Mouse (Mus musculus) regulatory T cell (primary cell): ENCODE measurements at regions not wholly inside any gene's neighbourhood (a gene's known extent, or its start where the extent isn't known, plus 50 kb on each side); places are given as distances from the start of the nearest gene placed in this dataset.

Experiments used
- in situ Hi-C: fragments of 300-600 bp; cut with MboI, MseI; formaldehyde crosslinking; loops from one replicate; pipeline ENCODE4 v1.15.1; 2025; ENCODE audit warnings: high pct_unique_total_duplicates

DNA sequence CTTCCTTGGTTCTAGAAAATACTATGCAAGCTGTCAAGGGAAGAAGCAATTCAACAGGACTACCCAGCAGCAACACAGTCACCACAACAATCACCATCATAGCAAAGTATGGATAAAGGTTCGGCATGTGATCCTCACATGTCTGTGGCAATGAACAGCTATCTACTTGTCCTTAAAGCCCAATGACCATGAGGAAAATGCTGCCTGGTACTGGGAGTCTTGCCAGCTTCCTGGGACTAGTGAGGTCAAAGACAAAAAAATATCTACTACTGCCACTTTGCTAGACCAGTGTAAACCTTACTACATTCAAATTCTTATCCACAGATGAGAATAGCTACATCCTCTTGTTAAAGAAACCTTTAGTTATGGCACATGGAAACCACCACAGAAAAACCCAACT is 346.3 kb downstream of the Wdr20rt start:
- in situ Hi-C loops: no loop called here

DNA sequence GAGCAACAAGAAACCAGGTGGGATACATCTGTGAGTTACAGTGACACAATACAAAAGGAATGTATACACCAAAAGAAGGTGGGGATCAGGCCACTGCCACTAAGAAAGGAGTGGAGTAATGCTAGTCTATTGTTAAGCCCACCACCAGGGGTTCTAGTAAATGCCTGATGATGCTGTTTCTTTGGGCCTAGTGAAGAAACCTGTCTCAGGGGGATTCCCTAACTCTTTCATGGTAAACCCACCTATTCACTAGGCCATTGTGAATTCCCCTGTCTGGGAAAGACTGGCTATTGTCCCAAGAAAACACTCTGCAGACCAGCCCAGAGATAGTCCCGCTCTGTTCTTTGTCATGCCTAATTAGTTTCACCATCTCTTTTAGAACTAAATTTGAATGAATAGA is 368.2 kb downstream of the Wdr20rt start:
- in situ Hi-C loops: loop anchor here (10.0 kb wide), 1 partner anchor 1139 kb away; no protein-coding TSS in a partner anchor

GRCm38 (mm10) chr12:65594075-65594474 is 368.8 kb downstream of the Wdr20rt start:
- in situ Hi-C loops: loop anchor here (10.0 kb wide), 1 partner anchor 1139 kb away; no protein-coding TSS in a partner anchor

GRCm38 (mm10) chr12:65644232-65644631 is 418.9 kb downstream of the Wdr20rt start:
- in situ Hi-C loops: no loop called here

- in situ Hi-C loops: no loop called here
These were observed 431.5 kb downstream of the Wdr20rt start for GRCm38 (mm10) chr12:65656772-65657171.

DNA sequence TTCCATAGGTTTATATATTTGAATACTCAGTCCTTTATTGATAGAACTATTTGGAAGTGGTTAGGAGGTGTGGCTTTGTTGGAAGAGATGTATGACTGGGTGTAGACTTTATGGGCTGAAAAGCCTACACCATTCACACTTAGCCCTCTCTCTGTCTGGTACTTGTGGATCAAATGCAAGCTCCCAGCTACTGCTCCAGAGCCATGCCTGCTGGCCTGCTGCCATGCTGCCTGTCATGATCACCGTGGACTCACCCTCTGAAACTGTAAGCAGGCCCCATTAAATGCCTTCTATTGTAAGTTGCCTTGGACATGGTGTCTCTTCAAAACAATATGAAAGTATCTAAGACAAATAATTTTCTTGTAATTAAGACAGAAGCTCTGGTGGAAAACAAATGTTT is 446.4 kb downstream of the Wdr20rt start:
- in situ Hi-C loops: no loop called here

- in situ Hi-C loops: no loop called here
These were observed 447.9 kb downstream of the Wdr20rt start for GRCm38 (mm10) chr12:65673193-65673592.

- in situ Hi-C loops: no loop called here
These were observed 449.8 kb downstream of the Wdr20rt start for GRCm38 (mm10) chr12:65674916-65675660.

DNA sequence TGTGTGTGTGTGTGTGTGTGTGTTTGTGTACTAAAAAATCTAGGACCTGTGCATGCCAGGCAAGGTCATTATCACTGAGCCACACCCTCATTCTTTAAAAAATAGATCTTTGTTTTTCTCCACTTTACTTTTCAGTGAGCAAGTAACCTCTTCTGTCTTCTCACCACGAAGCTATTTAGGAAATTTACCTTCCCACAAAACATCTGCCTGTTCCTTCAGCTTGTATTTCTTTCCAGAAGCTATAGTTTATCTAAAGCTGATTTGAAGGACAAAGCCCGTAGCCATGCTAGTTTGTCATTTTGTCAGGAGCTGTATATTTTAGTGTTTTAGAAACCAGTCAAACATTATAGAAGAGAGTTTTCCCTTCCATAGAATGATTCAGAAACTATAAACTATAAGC is 455.0 kb downstream of the Wdr20rt start:
- in situ Hi-C loops: no loop called here

DNA sequence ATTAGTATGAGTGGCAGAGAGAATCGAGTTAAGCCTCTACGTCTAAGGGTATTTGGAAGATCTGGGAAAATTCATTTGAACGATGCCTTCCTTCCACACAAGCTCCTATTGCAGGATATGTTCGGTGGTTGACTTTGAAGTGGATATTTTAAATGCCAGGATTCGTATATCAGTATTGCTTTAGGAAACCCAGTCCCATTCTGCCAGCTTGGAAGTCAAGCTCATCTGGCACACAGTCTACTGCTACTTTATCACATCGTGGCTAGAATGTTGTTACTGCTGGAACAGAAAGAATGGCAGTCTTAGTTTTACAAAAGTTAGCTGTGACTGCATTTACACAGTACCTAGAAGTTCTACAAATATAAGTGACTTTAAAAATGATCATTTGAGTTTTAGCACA is 456.5 kb downstream of the Wdr20rt start:
- in situ Hi-C loops: no loop called here

GRCm38 (mm10) chr12:65704985-65705384 is 479.7 kb downstream of the Wdr20rt start:
- in situ Hi-C loops: no loop called here

GRCm38 (mm10) chr12:65712304-65712703 is 487.0 kb downstream of the Wdr20rt start:
- in situ Hi-C loops: no loop called here
